Mouse (Mus musculus): ENCODE measurements around the gene Bsx. TPM values are rescaled to one million over a fixed set of nuclear protein-coding genes. Genes with fewer than 3 reads are reported as not detected.

Bsx gene
- 0.22 and 0.50 TPM in 2 replicates for polyA plus RNA-seq (2014; fragmentation: Nextera tagmentation; extraction: Ambion mirVana)

- H3K4me2 ChIP-seq = peak within 1 kb of the TSS; percentile 2
- H3K27me3 ChIP-seq (ENCODE audit: control insufficient read depth, insufficient read depth, low read length) = peaks cover 93% of the 10 kb centered on the region
- H3K9me3 ChIP-seq (ENCODE audit: control insufficient read depth, low read length) = no peaks in the 10 kb centered on the region
- DNase-seq (ENCODE audit: low spot score, missing footprints) (peak; percentile 97), ATAC-seq (ENCODE audit: low FRiP score) (peak; percentile 84)
- H3K4me3 ChIP-seq (ENCODE audit: low read depth, low read length) = no peak within 1 kb of the TSS
- peaks cover 8% of the 10 kb centered on the region; the same call in 1 of the 2 replicates for H3K4me1 ChIP-seq (ENCODE audit: control insufficient read depth, insufficient read depth, low read length)
- no peak within 1 kb of the TSS for H3K27ac ChIP-seq (ENCODE audit: low read depth, low read length)
- no peak within 1 kb of the TSS for H3K9ac ChIP-seq (ENCODE audit: low read length)
- H3K36me3 ChIP-seq (ENCODE audit: control insufficient read depth, insufficient read depth, low read length) = no peaks in the 10 kb centered on the region
- 3% methylated on average over 32 of the region's 32 CpGs for WGBS
Measured at GRCm38 (mm10) chr9:40873556-40874470, at the start of gene Bsx. Gene Bsx, plus strand, starts transcription at chr9:40874127.

- Histone ChIP-seq H3K9ac (ENCODE audit: low read length) (no peak overlapping the region), H3K4me2 (no peak overlapping the region), H3K36me3 (ENCODE audit: control insufficient read depth, insufficient read depth, low read length) (no peaks in the 10 kb centered on the region), H3K9me3 (ENCODE audit: control insufficient read depth, low read length) (no peaks in the 10 kb centered on the region), H3K4me3 (ENCODE audit: low read depth, low read length) (no peak overlapping the region), H3K4me1 (ENCODE audit: control insufficient read depth, insufficient read depth, low read length) (peaks cover 3% of the 10 kb centered on the region; the same call in 1 of the 2 replicates), H3K27ac (ENCODE audit: low read depth, low read length) (no peak overlapping the region), H3K27me3 (ENCODE audit: control insufficient read depth, insufficient read depth, low read length) (no peaks in the 10 kb centered on the region; the same call in 1 of the 2 replicates)
- ATAC-seq (ENCODE audit: low FRiP score) = no peak
- WGBS = 48% methylated on average over 6 of the region's 6 CpGs
- peak; percentile 77 for DNase-seq (ENCODE audit: low spot score, missing footprints)
Measured at GRCm38 (mm10) chr9:40825601-40826000, 48.3 kb upstream of the Bsx start.

GRCm38 (mm10) chr9:40827366-40827765 is 46.6 kb upstream of the Bsx start:
- no peak overlapping the region for H3K27ac ChIP-seq (ENCODE audit: low read depth, low read length)
- DNase-seq (ENCODE audit: low spot score, missing footprints) (peak; percentile 69), ATAC-seq (ENCODE audit: low FRiP score) (no peak)
- 88% methylated on average over 4 of the region's 4 CpGs for WGBS
- H3K4me3 ChIP-seq (ENCODE audit: low read depth, low read length) = no peak overlapping the region
- H3K9ac ChIP-seq (ENCODE audit: low read length) = no peak overlapping the region
- H3K9me3 ChIP-seq (ENCODE audit: control insufficient read depth, low read length) = no peaks in the 10 kb centered on the region
- peaks cover under 1% of the 10 kb centered on the region; the same call in 1 of the 2 replicates for H3K4me1 ChIP-seq (ENCODE audit: control insufficient read depth, insufficient read depth, low read length)
- no peaks in the 10 kb centered on the region; the same call in 1 of the 2 replicates for H3K27me3 ChIP-seq (ENCODE audit: control insufficient read depth, insufficient read depth, low read length)
- no peak overlapping the region for H3K4me2 ChIP-seq
- no peaks in the 10 kb centered on the region for H3K36me3 ChIP-seq (ENCODE audit: control insufficient read depth, insufficient read depth, low read length)

- WGBS = 7% methylated on average over 12 of the region's 12 CpGs
- Histone ChIP-seq H3K9ac (ENCODE audit: low read length) (no peak overlapping the region), H3K4me2 (no peak overlapping the region), H3K4me3 (ENCODE audit: low read depth, low read length) (no peak overlapping the region), H3K4me1 (ENCODE audit: control insufficient read depth, insufficient read depth, low read length) (no peaks in the 10 kb centered on the region), H3K36me3 (ENCODE audit: control insufficient read depth, insufficient read depth, low read length) (no peaks in the 10 kb centered on the region), H3K9me3 (ENCODE audit: control insufficient read depth, low read length) (no peaks in the 10 kb centered on the region), H3K27ac (ENCODE audit: low read depth, low read length) (no peak overlapping the region), H3K27me3 (ENCODE audit: control insufficient read depth, insufficient read depth, low read length) (no peaks in the 10 kb centered on the region)
- DNase-seq (ENCODE audit: low spot score, missing footprints) = peak; percentile 99
- ATAC-seq (ENCODE audit: low FRiP score) = no peak
Measured at GRCm38 (mm10) chr9:40834569-40834968, 39.4 kb upstream of the Bsx start.

- ATAC-seq (ENCODE audit: low FRiP score) = no peak
- Histone ChIP-seq H3K4me1 (ENCODE audit: control insufficient read depth, insufficient read depth, low read length) (no peaks in the 10 kb centered on the region), H3K9me3 (ENCODE audit: control insufficient read depth, low read length) (no peaks in the 10 kb centered on the region), H3K4me2 (no peak overlapping the region), H3K36me3 (ENCODE audit: control insufficient read depth, insufficient read depth, low read length) (no peaks in the 10 kb centered on the region), H3K27ac (ENCODE audit: low read depth, low read length) (no peak overlapping the region), H3K4me3 (ENCODE audit: low read depth, low read length) (no peak overlapping the region), H3K9ac (ENCODE audit: low read length) (no peak overlapping the region), H3K27me3 (ENCODE audit: control insufficient read depth, insufficient read depth, low read length) (no peaks in the 10 kb centered on the region)
- DNase-seq (ENCODE audit: low spot score, missing footprints) = peak; percentile 54
- WGBS = 86% methylated on average over 3 of the region's 3 CpGs
Measured at GRCm38 (mm10) chr9:40836681-40837080, 37.2 kb upstream of the Bsx start.

GRCm38 (mm10) chr9:40839662-40840061 is 34.3 kb upstream of the Bsx start:
- DNase-seq (ENCODE audit: low spot score, missing footprints) (peak; percentile 33), ATAC-seq (ENCODE audit: low FRiP score) (no peak)
- no peak overlapping the region for H3K4me3 ChIP-seq (ENCODE audit: low read depth, low read length)
- no peak overlapping the region for H3K9ac ChIP-seq (ENCODE audit: low read length)
- H3K9me3 ChIP-seq (ENCODE audit: control insufficient read depth, low read length) = no peaks in the 10 kb centered on the region
- H3K27ac ChIP-seq (ENCODE audit: low read depth, low read length) = no peak overlapping the region
- H3K4me2 ChIP-seq = no peak overlapping the region
- no peaks in the 10 kb centered on the region for H3K36me3 ChIP-seq (ENCODE audit: control insufficient read depth, insufficient read depth, low read length)
- 80% methylated on average over 3 of the region's 3 CpGs for WGBS
- H3K4me1 ChIP-seq (ENCODE audit: control insufficient read depth, insufficient read depth, low read length) = no peaks in the 10 kb centered on the region
- H3K27me3 ChIP-seq (ENCODE audit: control insufficient read depth, insufficient read depth, low read length) = no peaks in the 10 kb centered on the region

- Histone ChIP-seq H3K36me3 (ENCODE audit: control insufficient read depth, insufficient read depth, low read length) (no peaks in the 10 kb centered on the region), H3K27ac (ENCODE audit: low read depth, low read length) (no peak overlapping the region), H3K9me3 (ENCODE audit: control insufficient read depth, low read length) (no peaks in the 10 kb centered on the region), H3K4me1 (ENCODE audit: control insufficient read depth, insufficient read depth, low read length) (0 out of 2 replicates have a peak, but pooled peaks cover 2% of the 10 kb centered on the region), H3K4me3 (ENCODE audit: low read depth, low read length) (no peak overlapping the region), H3K9ac (ENCODE audit: low read length) (no peak overlapping the region), H3K4me2 (no peak overlapping the region), H3K27me3 (ENCODE audit: control insufficient read depth, insufficient read depth, low read length) (0 out of 2 replicates have a peak, but pooled peaks cover 3% of the 10 kb centered on the region)
- ATAC-seq (ENCODE audit: low FRiP score) = no peak
- 43% methylated on average over 2 of the region's 2 CpGs for WGBS
- DNase-seq (ENCODE audit: low spot score, missing footprints) = no peak
Measured at GRCm38 (mm10) chr9:40851515-40851914, 22.4 kb upstream of the Bsx start.

- peak; percentile 94 for DNase-seq (ENCODE audit: low spot score, missing footprints)
- H3K9me3 ChIP-seq (ENCODE audit: control insufficient read depth, low read length) = no peaks in the 10 kb centered on the region
- peaks cover 6% of the 10 kb centered on the region; the same call in 1 of the 2 replicates for H3K4me1 ChIP-seq (ENCODE audit: control insufficient read depth, insufficient read depth, low read length)
- ATAC-seq (ENCODE audit: low FRiP score) = peak; percentile 59; the same call in 1 of the 2 replicates
- no peak overlapping the region for H3K27ac ChIP-seq (ENCODE audit: low read depth, low read length)
- H3K27me3 ChIP-seq (ENCODE audit: control insufficient read depth, insufficient read depth, low read length) = peaks cover 8% of the 10 kb centered on the region; the same call in 1 of the 2 replicates
- H3K4me2 ChIP-seq = peak overlapping the region; percentile 52
- WGBS = 7% methylated on average over 21 of the region's 21 CpGs
- H3K4me3 ChIP-seq (ENCODE audit: low read depth, low read length) = peak overlapping the region; percentile 28
- peak overlapping the region; percentile 43; the same call in 1 of the 2 replicates for H3K9ac ChIP-seq (ENCODE audit: low read length)
- H3K36me3 ChIP-seq (ENCODE audit: control insufficient read depth, insufficient read depth, low read length) = no peaks in the 10 kb centered on the region
Measured at GRCm38 (mm10) chr9:40858461-40859160, 15.3 kb upstream of the Bsx start.
